Mouse (Mus musculus): ENCODE results near the gene Evc2. TPM values are rescaled to one million over a fixed set of nuclear protein-coding genes. Genes with fewer than 3 reads are reported as not detected.

The Evc2 gene
- polyA plus RNA-seq, 1 experiment from 2014 or later = 6.6 TPM

GRCm38 (mm10) chr5:37442767-37443166 lies 104.5 kb downstream of the Evc2 start:
- no peak overlapping the region for H3K27ac ChIP-seq (replicated peaks in 1 of 2; ENCODE audit: control insufficient read depth in 1 of 2, insufficient read depth in 1 of 2, low read depth in 2 of 2, low read length in 2 of 2)
- peaks cover 3% of the 10 kb centered on the region; the same call in 1 of the 2 replicates for H3K9me3 ChIP-seq (ENCODE audit: control insufficient read depth, low read length)
- WGBS = 65% methylated on average over 2 of the region's 2 CpGs
- H3K27me3 ChIP-seq (ENCODE audit: control insufficient read depth, insufficient read depth, low read length) = no peaks in the 10 kb centered on the region
- no peak for ATAC-seq (ENCODE audit: insufficient number of reproducible peaks, insufficient read depth, low FRiP score, low read depth)
- H3K9ac ChIP-seq (ENCODE audit: low read length) = no peak overlapping the region
- no peak overlapping the region for H3K4me3 ChIP-seq (ENCODE audit: control insufficient read depth in 1 of 2, insufficient read depth in 1 of 2, low read depth in 1 of 2, low read length in 2 of 2)
- H3K4me1 ChIP-seq (ENCODE audit: control insufficient read depth in 2 of 2, insufficient read depth in 2 of 2, low read length in 2 of 2) = no peaks in the 10 kb centered on the region; a peak in 1 of 4 replicates
- H3K4me2 ChIP-seq (ENCODE audit: low read length) = no peak overlapping the region
- no peaks in the 10 kb centered on the region for H3K36me3 ChIP-seq (ENCODE audit: control insufficient read depth, insufficient read depth, low read length)

- Histone ChIP-seq H3K9ac (ENCODE audit: low read length) (no peak overlapping the region), H3K9me3 (ENCODE audit: control insufficient read depth, low read length) (peaks cover 3% of the 10 kb centered on the region; the same call in 1 of the 2 replicates), H3K36me3 (ENCODE audit: control insufficient read depth, insufficient read depth, low read length) (no peaks in the 10 kb centered on the region), H3K27ac (replicated peaks in 1 of 2; ENCODE audit: control insufficient read depth in 1 of 2, insufficient read depth in 1 of 2, low read depth in 2 of 2, low read length in 2 of 2) (no peak overlapping the region), H3K4me2 (ENCODE audit: low read length) (no peak overlapping the region), H3K4me1 (ENCODE audit: control insufficient read depth in 2 of 2, insufficient read depth in 2 of 2, low read length in 2 of 2) (no peaks in the 10 kb centered on the region), H3K4me3 (ENCODE audit: control insufficient read depth in 1 of 2, insufficient read depth in 1 of 2, low read depth in 1 of 2, low read length in 2 of 2) (no peak overlapping the region), H3K27me3 (ENCODE audit: control insufficient read depth, insufficient read depth, low read length) (no peaks in the 10 kb centered on the region)
- ATAC-seq (ENCODE audit: insufficient number of reproducible peaks, insufficient read depth, low FRiP score, low read depth) = no peak
- 64% methylated on average over 3 of the region's 3 CpGs for WGBS
Measured at GRCm38 (mm10) chr5:37447546-37447945, 109.2 kb downstream of the Evc2 start.

- Histone ChIP-seq H3K4me3 (ENCODE audit: control insufficient read depth in 1 of 2, insufficient read depth in 1 of 2, low read depth in 1 of 2, low read length in 2 of 2) (no peak overlapping the region), H3K27me3 (ENCODE audit: control insufficient read depth, insufficient read depth, low read length) (no peaks in the 10 kb centered on the region), H3K27ac (replicated peaks in 1 of 2; ENCODE audit: control insufficient read depth in 1 of 2, insufficient read depth in 1 of 2, low read depth in 2 of 2, low read length in 2 of 2) (no peak overlapping the region), H3K4me2 (ENCODE audit: low read length) (no peak overlapping the region), H3K9ac (ENCODE audit: low read length) (no peak overlapping the region), H3K36me3 (ENCODE audit: control insufficient read depth, insufficient read depth, low read length) (no peaks in the 10 kb centered on the region), H3K4me1 (ENCODE audit: control insufficient read depth in 2 of 2, insufficient read depth in 2 of 2, low read length in 2 of 2) (no peaks in the 10 kb centered on the region), H3K9me3 (ENCODE audit: control insufficient read depth, low read length) (0 out of 2 replicates have a peak, but pooled peaks cover 4% of the 10 kb centered on the region)
- ATAC-seq (ENCODE audit: insufficient number of reproducible peaks, insufficient read depth, low FRiP score, low read depth) = no peak
- WGBS = 69% methylated on average over 2 of the region's 2 CpGs
Measured at GRCm38 (mm10) chr5:37456590-37456989, 118.3 kb downstream of the Evc2 start.

GRCm38 (mm10) chr5:37457191-37457590 lies 118.9 kb downstream of the Evc2 start:
- WGBS = 70% methylated on average over 5 of the region's 5 CpGs
- no peak overlapping the region for H3K4me2 ChIP-seq (ENCODE audit: low read length)
- ATAC-seq (ENCODE audit: insufficient number of reproducible peaks, insufficient read depth, low FRiP score, low read depth) = no peak
- H3K4me1 ChIP-seq (ENCODE audit: control insufficient read depth in 2 of 2, insufficient read depth in 2 of 2, low read length in 2 of 2) = no peaks in the 10 kb centered on the region
- H3K4me3 ChIP-seq (ENCODE audit: control insufficient read depth in 1 of 2, insufficient read depth in 1 of 2, low read depth in 1 of 2, low read length in 2 of 2) = no peak overlapping the region
- no peak overlapping the region for H3K9ac ChIP-seq (ENCODE audit: low read length)
- H3K36me3 ChIP-seq (ENCODE audit: control insufficient read depth, insufficient read depth, low read length) = no peaks in the 10 kb centered on the region
- 0 out of 2 replicates have a peak, but pooled peaks cover 4% of the 10 kb centered on the region for H3K9me3 ChIP-seq (ENCODE audit: control insufficient read depth, low read length)
- H3K27ac ChIP-seq (replicated peaks in 1 of 2; ENCODE audit: control insufficient read depth in 1 of 2, insufficient read depth in 1 of 2, low read depth in 2 of 2, low read length in 2 of 2) = no peak overlapping the region
- H3K27me3 ChIP-seq (ENCODE audit: control insufficient read depth, insufficient read depth, low read length) = no peaks in the 10 kb centered on the region

- WGBS = 78% methylated on average over 2 of the region's 2 CpGs
- no peaks in the 10 kb centered on the region for H3K27me3 ChIP-seq (ENCODE audit: control insufficient read depth, insufficient read depth, low read length)
- no peak overlapping the region for H3K9ac ChIP-seq (ENCODE audit: low read length)
- no peaks in the 10 kb centered on the region for H3K36me3 ChIP-seq (ENCODE audit: control insufficient read depth, insufficient read depth, low read length)
- H3K9me3 ChIP-seq (ENCODE audit: control insufficient read depth, low read length) = 0 out of 2 replicates have a peak, but pooled peaks cover 4% of the 10 kb centered on the region
- no peak for ATAC-seq (ENCODE audit: insufficient number of reproducible peaks, insufficient read depth, low FRiP score, low read depth)
- H3K4me2 ChIP-seq (ENCODE audit: low read length) = no peak overlapping the region
- no peaks in the 10 kb centered on the region for H3K4me1 ChIP-seq (ENCODE audit: control insufficient read depth in 2 of 2, insufficient read depth in 2 of 2, low read length in 2 of 2)
- H3K27ac ChIP-seq (replicated peaks in 1 of 2; ENCODE audit: control insufficient read depth in 1 of 2, insufficient read depth in 1 of 2, low read depth in 2 of 2, low read length in 2 of 2) = no peak overlapping the region
- H3K4me3 ChIP-seq (ENCODE audit: control insufficient read depth in 1 of 2, insufficient read depth in 1 of 2, low read depth in 1 of 2, low read length in 2 of 2) = no peak overlapping the region
Measured at GRCm38 (mm10) chr5:37457831-37458230, 119.5 kb downstream of the Evc2 start.

- WGBS = 55% methylated on average over 2 of the region's 2 CpGs
- Histone ChIP-seq H3K4me3 (ENCODE audit: control insufficient read depth in 1 of 2, insufficient read depth in 1 of 2, low read depth in 1 of 2, low read length in 2 of 2) (no peak overlapping the region), H3K9me3 (ENCODE audit: control insufficient read depth, low read length) (0 out of 2 replicates have a peak, but pooled peaks cover 4% of the 10 kb centered on the region), H3K27ac (replicated peaks in 1 of 2; ENCODE audit: control insufficient read depth in 1 of 2, insufficient read depth in 1 of 2, low read depth in 2 of 2, low read length in 2 of 2) (no peak overlapping the region), H3K27me3 (ENCODE audit: control insufficient read depth, insufficient read depth, low read length) (no peaks in the 10 kb centered on the region), H3K9ac (ENCODE audit: low read length) (no peak overlapping the region), H3K4me1 (ENCODE audit: control insufficient read depth in 2 of 2, insufficient read depth in 2 of 2, low read length in 2 of 2) (no peaks in the 10 kb centered on the region), H3K4me2 (ENCODE audit: low read length) (no peak overlapping the region), H3K36me3 (ENCODE audit: control insufficient read depth, insufficient read depth, low read length) (no peaks in the 10 kb centered on the region)
- ATAC-seq (ENCODE audit: insufficient number of reproducible peaks, insufficient read depth, low FRiP score, low read depth) = no peak
Measured at GRCm38 (mm10) chr5:37458236-37458635, 119.9 kb downstream of the Evc2 start.

DNA sequence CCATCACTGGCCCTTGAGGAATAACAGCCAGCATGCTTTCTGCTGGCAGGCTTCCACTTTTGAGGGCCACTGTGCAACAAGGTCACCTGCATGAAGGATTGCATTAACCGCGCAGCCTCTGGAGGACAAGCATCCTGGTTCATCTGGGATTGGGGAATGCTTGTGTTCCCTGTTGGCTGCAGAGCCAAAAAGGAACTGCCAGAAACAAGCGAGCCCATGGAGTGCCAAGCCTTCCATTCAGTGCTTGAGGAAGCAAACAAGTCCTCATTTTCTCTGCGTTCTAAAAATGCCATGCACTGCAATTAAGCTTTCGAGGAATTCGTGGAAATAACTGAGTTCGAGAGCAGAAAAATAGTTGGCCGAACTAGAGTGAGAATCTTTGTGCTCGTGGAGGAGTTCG lies 127.2 kb downstream of the Evc2 start:
- Histone ChIP-seq H3K9me3 (ENCODE audit: control insufficient read depth, low read length) (no peaks in the 10 kb centered on the region), H3K36me3 (ENCODE audit: control insufficient read depth, insufficient read depth, low read length) (no peaks in the 10 kb centered on the region), H3K9ac (ENCODE audit: low read length) (no peak overlapping the region), H3K27me3 (ENCODE audit: control insufficient read depth, insufficient read depth, low read length) (no peaks in the 10 kb centered on the region), H3K27ac (replicated peaks in 1 of 2; ENCODE audit: control insufficient read depth in 1 of 2, insufficient read depth in 1 of 2, low read depth in 2 of 2, low read length in 2 of 2) (no peak overlapping the region), H3K4me2 (ENCODE audit: low read length) (no peak overlapping the region), H3K4me1 (ENCODE audit: control insufficient read depth in 2 of 2, insufficient read depth in 2 of 2, low read length in 2 of 2) (no peaks in the 10 kb centered on the region; a peak in 1 of 4 replicates), H3K4me3 (ENCODE audit: control insufficient read depth in 1 of 2, insufficient read depth in 1 of 2, low read depth in 1 of 2, low read length in 2 of 2) (no peak overlapping the region)
- ATAC-seq (ENCODE audit: insufficient number of reproducible peaks, insufficient read depth, low FRiP score, low read depth) = no peak
- WGBS = 90% methylated on average over 10 of the region's 10 CpGs

DNA sequence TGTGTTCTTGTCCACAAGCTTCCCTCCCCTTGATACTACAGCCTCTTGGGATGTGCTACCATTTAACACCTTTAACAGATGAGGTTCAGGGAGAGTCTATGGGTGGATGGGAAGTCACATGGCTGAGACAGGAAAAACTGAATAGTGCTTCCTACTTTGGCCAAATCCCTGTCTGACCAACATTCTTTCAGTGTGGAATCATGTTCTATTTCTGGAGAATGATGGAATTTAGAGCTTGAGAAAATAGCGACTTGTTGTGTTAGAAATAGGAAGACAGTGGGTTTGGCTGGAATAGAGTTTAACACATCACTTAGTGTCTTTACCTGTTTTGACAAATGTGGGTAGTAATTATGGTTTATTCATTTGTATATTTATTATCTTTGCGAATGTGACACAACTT lies 129.3 kb downstream of the Evc2 start:
- Histone ChIP-seq H3K9me3 (ENCODE audit: control insufficient read depth, low read length) (no peaks in the 10 kb centered on the region), H3K9ac (ENCODE audit: low read length) (no peak overlapping the region), H3K36me3 (ENCODE audit: control insufficient read depth, insufficient read depth, low read length) (no peaks in the 10 kb centered on the region), H3K4me3 (ENCODE audit: control insufficient read depth in 1 of 2, insufficient read depth in 1 of 2, low read depth in 1 of 2, low read length in 2 of 2) (no peak overlapping the region), H3K27ac (replicated peaks in 1 of 2; ENCODE audit: control insufficient read depth in 1 of 2, insufficient read depth in 1 of 2, low read depth in 2 of 2, low read length in 2 of 2) (no peak overlapping the region), H3K27me3 (ENCODE audit: control insufficient read depth, insufficient read depth, low read length) (no peaks in the 10 kb centered on the region), H3K4me2 (ENCODE audit: low read length) (no peak overlapping the region), H3K4me1 (ENCODE audit: control insufficient read depth in 2 of 2, insufficient read depth in 2 of 2, low read length in 2 of 2) (no peaks in the 10 kb centered on the region; a peak in 1 of 4 replicates)
- 61% methylated on average over 2 of the region's 2 CpGs for WGBS
- ATAC-seq (ENCODE audit: insufficient number of reproducible peaks, insufficient read depth, low FRiP score, low read depth) = no peak

All from heart, embryonic 14.5 days (tissue).